29 mouse cellular contexts compared by ENCODE assay signal in genomic region chr7:55799981-55800380, GRCm38 (mm10). TPM values are rescaled to one million over a fixed set of nuclear protein-coding genes. Genes with fewer than 3 reads are reported as not detected.
"Had no signal": no experiment of that assay in that cellular context is flagged by ENCODE, and none has a peak within 500 bp of the region (broad histone marks: within the 10 kb centered on the region; RNA-seq: fewer than 3 reads in every experiment).

No protein-coding gene starts in this region.

- H3K9ac ChIP-seq: embryonic facial prominence, embryonic 12.5 days; embryonic facial prominence, embryonic 13.5 days; embryonic facial prominence, embryonic 15.5 days; forebrain, embryonic 12.5 days; forebrain, embryonic 13.5 days; forebrain, embryonic 15.5 days; forebrain, postnatal 0 days had no signal

- H3K9me3 ChIP-seq: embryonic facial prominence, embryonic 10.5 days; embryonic facial prominence, embryonic 12.5 days; embryonic facial prominence, embryonic 13.5 days; embryonic facial prominence, embryonic 15.5 days; forebrain, embryonic 10.5 days; forebrain, embryonic 12.5 days; forebrain, embryonic 13.5 days; forebrain, embryonic 15.5 days had no signal

- H3K27ac ChIP-seq: embryonic facial prominence, embryonic 10.5 days; embryonic facial prominence, embryonic 12.5 days; embryonic facial prominence, embryonic 13.5 days; embryonic facial prominence, embryonic 15.5 days; forebrain, embryonic 10.5 days; forebrain, embryonic 12.5 days; forebrain, embryonic 13.5 days; forebrain, embryonic 15.5 days; gastrocnemius, adult 2 months; heart, adult 2 months had no signal

- H3K4me3 ChIP-seq: embryonic facial prominence, embryonic 10.5 days; embryonic facial prominence, embryonic 12.5 days; embryonic facial prominence, embryonic 13.5 days; embryonic facial prominence, embryonic 15.5 days; erythroblast, embryonic 14.5 days; forebrain, embryonic 10.5 days; forebrain, embryonic 12.5 days; forebrain, embryonic 13.5 days; forebrain, embryonic 15.5 days; gastrocnemius, adult 2 months; heart, adult 2 months had no signal

- H3K4me2 ChIP-seq: embryonic facial prominence, embryonic 12.5 days; embryonic facial prominence, embryonic 13.5 days; embryonic facial prominence, embryonic 15.5 days; forebrain, embryonic 12.5 days; forebrain, embryonic 13.5 days; forebrain, embryonic 15.5 days had no signal

- DNase-seq: cerebellum, adult 8-10 months; cerebellum, adult 9-10 months; cerebellum, adult 9-11 months; cerebellum, postnatal 10 days; cerebellum, postnatal 14 days; cerebellum, postnatal 25 days; cerebellum, postnatal 36 days; embryo, embryonic 11 days; forebrain, postnatal 0 days; gastrocnemius, adult 2 months; gastrocnemius, postnatal 10 days; gastrocnemius, postnatal 14 days; gastrocnemius, postnatal 25 days; gastrocnemius, postnatal 36 days; heart, adult 18-20 months; heart, adult 2 months had no signal

- ATAC-seq: forebrain, embryonic 13.5 days; forebrain, embryonic 14.5 days; forebrain, embryonic 15.5 days; forebrain, embryonic 16.5 days; forebrain, postnatal 0 days had no signal

- H3K27me3 ChIP-seq: embryonic facial prominence, embryonic 12.5 days; embryonic facial prominence, embryonic 13.5 days; embryonic facial prominence, embryonic 15.5 days; forebrain, embryonic 12.5 days; forebrain, embryonic 13.5 days; forebrain, embryonic 15.5 days had no signal

RNA-seq across cellular contexts. Expression of gene Siglech, which starts 32.0 kb away (rescaled TPM):
- total RNA-seq: gastrocnemius, postnatal 4 days; granulocyte monocyte progenitor cell, adult 5-6 weeks; heart, adult 2 months had no signal
- polyA plus RNA-seq: erythroblast, embryonic 14.5 days had no signal
